Mouse (Mus musculus) liver, embryonic 11.5 days (tissue): ENCODE measurements around the gene Clcn2. TPM values are rescaled to one million over a fixed set of nuclear protein-coding genes. Genes with fewer than 3 reads are reported as not detected.

ENCODE experiments used
- ATAC-seq: fragments of 200-750 bp; cut with Nextera tagmentation; replicated peaks from 2 replicates; pipeline ENCODE4 v1.8.0; 2017; ENCODE audit warnings: moderate number of reproducible peaks, mild to moderate bottlenecking, moderate TSS enrichment, moderate library complexity; ENCODE audit not compliant: low FRiP score
- DNase-seq: peaks from one replicate; pipeline ENCODE4 v3.0.0-alpha.2; 2017; ENCODE audit warnings: low spot score
- H3K27ac ChIP-seq: fragments of 300-500 bp; sonication (generic); 2 replicates; pipeline ENCODE4 v1.5.1; 2014; ENCODE audit warnings: mild to moderate bottlenecking, low read depth, low read length, control low read depth
- H3K27me3 ChIP-seq: fragments of 300-500 bp; sonication (generic); replicated peaks from 2 replicates; pipeline ENCODE4 v1.6.1; 2014; ENCODE audit warnings: low read length, mixed read lengths; ENCODE audit not compliant: control insufficient read depth, insufficient read depth
- H3K36me3 ChIP-seq: fragments of 300-500 bp; sonication (generic); 2 replicates; pipeline ENCODE4 v1.6.1; 2014; ENCODE audit warnings: mild to moderate bottlenecking, low read length, moderate library complexity, mixed read lengths; ENCODE audit not compliant: control insufficient read depth, insufficient read depth
- H3K4me1 ChIP-seq: fragments of 300-500 bp; sonication (generic); replicated peaks from 2 replicates; pipeline ENCODE4 v1.6.1; 2014; ENCODE audit warnings: low read length, mixed read lengths; ENCODE audit not compliant: control insufficient read depth, insufficient read depth
- H3K4me2 ChIP-seq: fragments of 300-500 bp; sonication (generic); 2 replicates; pipeline ENCODE4 v1.6.1; 2014; ENCODE audit warnings: mild to moderate bottlenecking, control low read depth, moderate library complexity
- H3K4me3 ChIP-seq: fragments of 300-500 bp; sonication (generic); 2 replicates; pipeline ENCODE4 v1.5.1; 2014; ENCODE audit warnings: low read depth, low read length, control low read depth
- H3K9ac ChIP-seq: fragments of 300-500 bp; sonication (generic); 2 replicates; pipeline ENCODE4 v1.6.1; 2014; ENCODE audit warnings: low read depth, low read length, control low read depth
- H3K9me3 ChIP-seq: fragments of 300-500 bp; sonication (generic); 2 replicates; pipeline ENCODE4 v1.6.1; 2016; ENCODE audit warnings: low read length, inconsistent platforms, mixed read lengths; ENCODE audit not compliant: control insufficient read depth
- WGBS: fragments of 180-500 bp; shearing (Covaris S2); extraction: QIAGEN DNeasy Blood & Tissue Kit; methylation state at CpG from one replicate; pipeline ENCODE4 v1.1.7; 2014; 5-methylcytosine and 5-hydroxymethylcytosine counted together
- polyA plus RNA-seq: library from polyadenylated mRNA; unstranded; fragments of >200 nt; fragmentation: Nextera tagmentation; extraction: Ambion mirVana; gene quantifications from 2 replicates; pipeline ENCODE4 v1.2.1, GENCODE M21; 2014

Gene Clcn2
- polyA plus RNA-seq, 1 experiment from 2014 or later: 14.4 TPM

- WGBS: 76% methylated on average over 7 of the region's 7 CpGs
- Histone ChIP-seq H3K4me2 (no peak overlapping the region), H3K9me3 (no peaks in the 10 kb centered on the region), H3K27ac (no peak overlapping the region), H3K36me3 (no peaks in the 10 kb centered on the region), H3K27me3 (peaks cover 52% of the 10 kb centered on the region), H3K9ac (no peak overlapping the region), H3K4me1 (peaks cover 3% of the 10 kb centered on the region; the same call in 1 of the 2 replicates), H3K4me3 (no peak overlapping the region)
- no peak for ATAC-seq
- DNase-seq: no peak
Observed at GRCm38 (mm10) chr16:20736168-20736567, 18.6 kb upstream of the Clcn2 start.

DNA sequence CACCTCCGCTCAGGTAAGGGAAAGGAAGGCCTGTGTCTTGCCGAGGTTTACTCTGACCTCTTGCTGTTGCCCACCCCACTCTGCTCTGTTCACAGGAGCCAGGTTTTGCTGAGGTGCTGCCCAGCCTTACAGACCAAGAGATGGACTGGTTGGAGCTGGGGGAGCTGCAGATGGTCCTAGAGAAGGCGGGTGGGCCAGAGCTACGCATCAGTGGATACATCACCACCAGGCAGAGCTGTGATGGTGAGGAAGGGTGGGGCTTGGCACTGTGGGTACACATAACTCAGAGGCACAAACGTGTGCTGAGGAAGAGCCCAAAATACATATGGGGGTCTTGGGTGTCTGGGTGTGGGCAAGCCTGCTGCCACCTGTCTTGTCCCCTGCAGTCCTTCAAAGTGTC lies 18.1 kb upstream of the Clcn2 start:
- no peak overlapping the region for H3K9ac ChIP-seq
- no peak overlapping the region for H3K4me3 ChIP-seq
- peaks cover 3% of the 10 kb centered on the region; the same call in 1 of the 2 replicates for H3K4me1 ChIP-seq
- DNase-seq (no peak), ATAC-seq (no peak)
- no peak overlapping the region for H3K27ac ChIP-seq
- peaks cover 56% of the 10 kb centered on the region for H3K27me3 ChIP-seq
- no peak overlapping the region for H3K4me2 ChIP-seq
- WGBS: 58% methylated on average over 5 of the region's 5 CpGs
- no peaks in the 10 kb centered on the region for H3K36me3 ChIP-seq
- no peaks in the 10 kb centered on the region for H3K9me3 ChIP-seq

- no peak for ATAC-seq
- Histone ChIP-seq H3K27ac (no peak within 1 kb of the TSS), H3K4me3 (peak within 1 kb of the TSS; percentile 50), H3K9me3 (no peaks in the 10 kb centered on the region), H3K36me3 (no peaks in the 10 kb centered on the region), H3K27me3 (peaks cover 62% of the 10 kb centered on the region), H3K9ac (no peak within 1 kb of the TSS), H3K4me1 (peaks cover 3% of the 10 kb centered on the region; the same call in 1 of the 2 replicates), H3K4me2 (peak within 1 kb of the TSS; percentile 64)
- WGBS: 3% methylated on average over 45 of the region's 45 CpGs
- no peak for DNase-seq
Observed at GRCm38 (mm10) chr16:20733731-20734730, 16.5 kb upstream of the Clcn2 start, which contains the start of gene Thpo. Gene Thpo (minus strand): TSS chr16:20734511.

DNA sequence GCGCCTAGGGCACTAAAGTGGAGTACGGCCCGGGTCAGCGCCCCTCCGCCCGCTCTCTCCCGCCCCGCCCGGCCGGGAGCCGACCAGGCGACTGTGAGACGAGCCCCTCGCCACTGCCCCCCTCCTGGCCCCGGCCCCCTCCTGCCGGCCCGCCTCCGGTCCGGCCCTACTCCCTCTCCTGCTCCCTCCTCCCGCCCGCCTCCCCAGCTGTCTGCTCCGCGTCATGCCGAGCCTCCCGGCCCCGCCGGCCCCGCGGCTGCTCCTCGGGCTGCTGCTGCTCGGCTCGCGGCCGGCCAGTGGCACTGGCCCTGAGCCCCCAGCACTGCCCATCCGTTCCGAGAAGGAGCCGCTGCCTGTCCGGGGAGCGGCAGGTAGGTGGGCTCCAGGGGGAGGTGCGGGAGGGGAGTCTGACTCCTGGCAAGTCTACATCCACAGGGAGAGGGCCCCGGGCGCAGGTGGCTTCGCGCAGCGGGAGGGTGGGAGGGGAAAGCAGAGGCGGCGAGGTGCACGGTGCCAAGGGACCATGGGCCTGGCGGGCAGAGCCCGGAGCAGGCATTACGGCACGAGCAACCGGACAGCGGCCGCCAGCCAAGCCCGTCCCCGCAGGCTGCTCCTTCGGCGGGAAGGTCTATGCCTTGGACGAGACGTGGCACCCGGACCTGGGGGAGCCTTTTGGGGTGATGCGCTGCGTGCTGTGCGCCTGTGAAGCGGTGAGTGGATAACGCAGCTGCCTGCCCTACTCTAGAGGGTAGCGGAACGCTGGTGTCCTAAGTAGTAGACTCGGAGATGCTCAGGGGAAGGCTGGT lies 15.6 kb upstream of the Clcn2 start, which contains the start of gene Chrd:
TSS of gene Chrd (plus strand) at position 203 of the 806 bp plus-strand sequence.
- peak; percentile 56; the same call in 1 of the 2 replicates for ATAC-seq

GRCm38 (mm10) chr16:20732251-20732924 lies 14.8 kb upstream of the Clcn2 start:
- H3K9ac ChIP-seq: peak overlapping the region; percentile 56
- peak; percentile 5; the same call in 1 of the 2 replicates for ATAC-seq
- peak overlapping the region; percentile 50 for H3K4me3 ChIP-seq
- H3K27ac ChIP-seq: peak overlapping the region; percentile 41; the same call in 1 of the 2 replicates
- H3K4me1 ChIP-seq: peaks cover 3% of the 10 kb centered on the region; the same call in 1 of the 2 replicates
- no peak for DNase-seq
- no peaks in the 10 kb centered on the region for H3K36me3 ChIP-seq
- H3K27me3 ChIP-seq: peaks cover 62% of the 10 kb centered on the region
- WGBS: 2% methylated on average over 30 of the region's 30 CpGs
- H3K9me3 ChIP-seq: no peaks in the 10 kb centered on the region
- peak overlapping the region; percentile 64 for H3K4me2 ChIP-seq

More for the DNA sequence above, 15.6 kb upstream of the Clcn2 start, which contains the start of gene Chrd:
- WGBS: 2% methylated on average over 56 of the region's 70 CpGs
- H3K9ac ChIP-seq: peak within 1 kb of the TSS; percentile 56
- peaks cover 3% of the 10 kb centered on the region; the same call in 1 of the 2 replicates for H3K4me1 ChIP-seq
- no peaks in the 10 kb centered on the region for H3K36me3 ChIP-seq
- peak within 1 kb of the TSS; percentile 41; the same call in 1 of the 2 replicates for H3K27ac ChIP-seq
- peaks cover 62% of the 10 kb centered on the region for H3K27me3 ChIP-seq
- H3K9me3 ChIP-seq: no peaks in the 10 kb centered on the region
- peak within 1 kb of the TSS; percentile 50 for H3K4me3 ChIP-seq
- peak; percentile 70 for DNase-seq
- peak within 1 kb of the TSS; percentile 64 for H3K4me2 ChIP-seq

- H3K9ac ChIP-seq: no peak overlapping the region
- H3K4me1 ChIP-seq: peaks cover 3% of the 10 kb centered on the region; the same call in 1 of the 2 replicates
- WGBS: 54% methylated on average over 5 of the region's 5 CpGs
- no peak overlapping the region for H3K27ac ChIP-seq
- H3K4me2 ChIP-seq: no peak overlapping the region
- no peaks in the 10 kb centered on the region for H3K9me3 ChIP-seq
- DNase-seq: no peak
- no peak overlapping the region for H3K4me3 ChIP-seq
- H3K36me3 ChIP-seq: no peaks in the 10 kb centered on the region
- H3K27me3 ChIP-seq: peaks cover 64% of the 10 kb centered on the region
- no peak for ATAC-seq
Observed at GRCm38 (mm10) chr16:20731688-20732087, 14.1 kb upstream of the Clcn2 start.

- peak; percentile 50; the same call in 1 of the 2 replicates for ATAC-seq
- peak overlapping the region; percentile 27; the same call in 1 of the 2 replicates for H3K4me3 ChIP-seq
- H3K9me3 ChIP-seq: no peaks in the 10 kb centered on the region
- 22% methylated on average over 5 of the region's 5 CpGs for WGBS
- no peaks in the 10 kb centered on the region for H3K36me3 ChIP-seq
- peak overlapping the region; percentile 30; the same call in 1 of the 2 replicates for H3K27ac ChIP-seq
- peak overlapping the region; percentile 23 for H3K4me2 ChIP-seq
- no peak overlapping the region for H3K9ac ChIP-seq
- no peak for DNase-seq
- peaks cover 53% of the 10 kb centered on the region for H3K27me3 ChIP-seq
- peaks cover 3% of the 10 kb centered on the region; the same call in 1 of the 2 replicates for H3K4me1 ChIP-seq
Observed at GRCm38 (mm10) chr16:20730293-20730711, 12.8 kb upstream of the Clcn2 start.
